ENCODE assay signal across 8 mouse cellular contexts in genomic region chr14:45317921-45318411, GRCm38 (mm10). TPM values are rescaled to one million over a fixed set of nuclear protein-coding genes. Genes with fewer than 3 reads are reported as not detected.
DNase-seq lines count a peak whose midpoint lies in the region; ATAC-seq lines count a peak whose summit lies in the region.

No protein-coding gene starts in this region.

- peak; percentile 38 for DNase-seq in embryo, embryonic 10 days (ENCODE audit: low spot score)
- no peak for DNase-seq in embryo, embryonic 9.5 days (ENCODE audit: extremely low spot score)
- DNase-seq in lung, postnatal 36 days = peak; percentile 15
- DNase-seq in frontal cortex, postnatal 14 days (ENCODE audit: low spot score in 2 of 2) = no peak

- 0% methylated on average over 24 of the region's 38 CpGs for WGBS in embryonic facial prominence, embryonic 12.5 days
- WGBS in hindbrain, embryonic 15.5 days = under 1% methylated on average over 37 of the region's 38 CpGs
- under 1% methylated on average over 38 of the region's 38 CpGs for WGBS in stomach, embryonic 15.5 days

- H3K9me3 ChIP-seq in embryonic facial prominence, embryonic 12.5 days = no peaks in the 10 kb centered on the region
- H3K9me3 ChIP-seq in hindbrain, embryonic 15.5 days = no peaks in the 10 kb centered on the region
- H3K9me3 ChIP-seq in stomach, embryonic 15.5 days = no peaks in the 10 kb centered on the region

- peak; percentile 34 for ATAC-seq in CD4-positive, CD25-positive, alpha-beta regulatory T cell, adult 4 months
- ATAC-seq in embryonic facial prominence, embryonic 12.5 days (ENCODE audit: insufficient number of reproducible peaks, insufficient read depth, low FRiP score, low TSS enrichment) = peak; percentile 6
- ATAC-seq in hindbrain, embryonic 15.5 days (ENCODE audit: low FRiP score, low read depth) = no peak
- ATAC-seq in stomach, embryonic 15.5 days (ENCODE audit: insufficient read depth, low FRiP score, low read depth) = 0 out of 2 replicates have a peak, but pooled peaks have one; percentile 21

- H3K27me3 ChIP-seq in embryonic facial prominence, embryonic 12.5 days = no peaks in the 10 kb centered on the region
- no peaks in the 10 kb centered on the region for H3K27me3 ChIP-seq in hindbrain, embryonic 15.5 days
- no peaks in the 10 kb centered on the region for H3K27me3 ChIP-seq in stomach, embryonic 15.5 days (replicated peaks)

- H3K4me1 ChIP-seq in embryonic facial prominence, embryonic 12.5 days = 0 out of 2 replicates have a peak, but pooled peaks cover 7% of the 10 kb centered on the region
- H3K4me1 ChIP-seq in hindbrain, embryonic 15.5 days (replicated peaks) = peaks cover 27% of the 10 kb centered on the region
- H3K4me1 ChIP-seq in stomach, embryonic 15.5 days = no peaks in the 10 kb centered on the region

- H3K36me3 ChIP-seq in embryonic facial prominence, embryonic 12.5 days = no peaks in the 10 kb centered on the region
- H3K36me3 ChIP-seq in hindbrain, embryonic 15.5 days = no peaks in the 10 kb centered on the region
- no peaks in the 10 kb centered on the region for H3K36me3 ChIP-seq in stomach, embryonic 15.5 days

- H3K4me2 ChIP-seq in embryonic facial prominence, embryonic 12.5 days (replicated peaks) = peak overlapping the region; percentile 72
- H3K4me2 ChIP-seq in hindbrain, embryonic 15.5 days = peak overlapping the region; percentile 70
- peak overlapping the region; percentile 57 for H3K4me2 ChIP-seq in stomach, embryonic 15.5 days

- H3K27ac ChIP-seq in embryonic facial prominence, embryonic 12.5 days = peak overlapping the region; percentile 86
- H3K27ac ChIP-seq in hindbrain, embryonic 15.5 days (replicated peaks) = peak overlapping the region; percentile 97
- peak overlapping the region; percentile 95 for H3K27ac ChIP-seq in stomach, embryonic 15.5 days

- peak overlapping the region; percentile 78 for H3K4me3 ChIP-seq in embryonic facial prominence, embryonic 12.5 days
- peak overlapping the region; percentile 81 for H3K4me3 ChIP-seq in hindbrain, embryonic 15.5 days
- H3K4me3 ChIP-seq in stomach, embryonic 15.5 days (replicated peaks) = peak overlapping the region; percentile 85

- H3K9ac ChIP-seq in embryonic facial prominence, embryonic 12.5 days = peak overlapping the region; percentile 93
- peak overlapping the region; percentile 95 for H3K9ac ChIP-seq in hindbrain, embryonic 15.5 days
- peak overlapping the region; percentile 92 for H3K9ac ChIP-seq in stomach, embryonic 15.5 days

RNA-seq across cellular contexts. Expression of gene Ero1l, which starts 0.6 kb away (rescaled TPM):
- polyA plus RNA-seq in CD4-positive, CD25-positive, alpha-beta regulatory T cell, adult 4 months (2017; shearing (Covaris generic)) = 10 to 100 TPM; 17.8 to 28.1 TPM
- polyA plus RNA-seq in embryonic facial prominence, embryonic 12.5 days (2016; fragmentation: Nextera tagmentation; extraction: Ambion mirVana) = 33.2 and 34.6 TPM in 2 replicates
- polyA plus RNA-seq in hindbrain, embryonic 15.5 days (2015; fragmentation: Nextera tagmentation; extraction: Ambion mirVana) = 21.4 and 21.8 TPM in 2 replicates
- 42.2 and 48.3 TPM in 2 replicates for polyA plus RNA-seq in stomach, embryonic 15.5 days (2015; fragmentation: Nextera tagmentation; extraction: Ambion mirVana)

RNA-seq across cellular contexts. Expression of gene Psmc6, which starts 11.6 kb away (rescaled TPM):
- 100 to 1,000 TPM; 131 to 179 TPM for polyA plus RNA-seq in CD4-positive, CD25-positive, alpha-beta regulatory T cell, adult 4 months (2017; shearing (Covaris generic))
- polyA plus RNA-seq in embryonic facial prominence, embryonic 12.5 days (2016; fragmentation: Nextera tagmentation; extraction: Ambion mirVana) = 185 TPM in 2 replicates
- 140 and 155 TPM in 2 replicates for polyA plus RNA-seq in hindbrain, embryonic 15.5 days (2015; fragmentation: Nextera tagmentation; extraction: Ambion mirVana)
- 135 and 139 TPM in 2 replicates for polyA plus RNA-seq in stomach, embryonic 15.5 days (2015; fragmentation: Nextera tagmentation; extraction: Ambion mirVana)

RNA-seq across cellular contexts. Expression of gene Styx, which starts 32.9 kb away (rescaled TPM):
- polyA plus RNA-seq in CD4-positive, CD25-positive, alpha-beta regulatory T cell, adult 4 months (2017; shearing (Covaris generic)) = 10 to 100 TPM; 18.3 to 23.8 TPM
- 65.7 and 70.0 TPM in 2 replicates for polyA plus RNA-seq in embryonic facial prominence, embryonic 12.5 days (2016; fragmentation: Nextera tagmentation; extraction: Ambion mirVana)
- polyA plus RNA-seq in hindbrain, embryonic 15.5 days (2015; fragmentation: Nextera tagmentation; extraction: Ambion mirVana) = 66.2 and 66.5 TPM in 2 replicates
- 57.4 and 59.7 TPM in 2 replicates for polyA plus RNA-seq in stomach, embryonic 15.5 days (2015; fragmentation: Nextera tagmentation; extraction: Ambion mirVana)

Comparison
In these comparisons a context has a peak if more than half of its experiments do, and no peak if none do; other contexts are left out.
1. DNase-seq: peak in embryo, embryonic 10 days (single experiment) and lung, postnatal 36 days (single experiment); none in embryo, embryonic 9.5 days (single experiment) and frontal cortex, postnatal 14 days (0 of 2).
2. Peak in every context shown above with its lines, with median percentiles within 50 percentile points of each other: H3K27ac ChIP-seq, H3K4me2 ChIP-seq, H3K4me3 ChIP-seq and H3K9ac ChIP-seq.